In genomic region chr6:6955395-6955763, GRCm38 (mm10) we compare ENCODE assay signal across 8 mouse cellular contexts. TPM values are rescaled to one million over a fixed set of nuclear protein-coding genes. Genes with fewer than 3 reads are reported as not detected.
DNase-seq lines count a peak whose midpoint lies in the region; ATAC-seq lines count a peak whose summit lies in the region.

No protein-coding gene starts in this region.

- ATAC-seq in kidney, embryonic 14.5 days (ENCODE audit: low FRiP score, low TSS enrichment), result peak; percentile 25; the same call in 1 of the 2 replicates
- ATAC-seq in hindbrain, embryonic 13.5 days (ENCODE audit: low FRiP score), result peak; percentile 52
- peak; percentile 53 for ATAC-seq in midbrain, embryonic 11.5 days (ENCODE audit: low FRiP score)

- peak overlapping the region; percentile 63 for H3K4me3 ChIP-seq in kidney, embryonic 14.5 days (ENCODE audit: low read length)
- H3K4me3 ChIP-seq in brown adipose tissue, adult 24 weeks (ENCODE audit: insufficient read depth, low read depth, low read length), result peak overlapping the region; percentile 91
- peak overlapping the region; percentile 69 for H3K4me3 ChIP-seq in hindbrain, embryonic 13.5 days
- peak overlapping the region; percentile 67 for H3K4me3 ChIP-seq in midbrain, embryonic 11.5 days (ENCODE audit: low read depth, low read length)

- WGBS in kidney, embryonic 14.5 days, result 43% methylated on average over 6 of the region's 6 CpGs
- WGBS in hindbrain, embryonic 13.5 days, result 39% methylated on average over 6 of the region's 6 CpGs
- WGBS in midbrain, embryonic 11.5 days, result 47% methylated on average over 6 of the region's 6 CpGs

- no peaks in the 10 kb centered on the region for H3K9me3 ChIP-seq in kidney, embryonic 14.5 days (ENCODE audit: control insufficient read depth, low read length)
- H3K9me3 ChIP-seq in hindbrain, embryonic 13.5 days, result no peaks in the 10 kb centered on the region
- no peaks in the 10 kb centered on the region for H3K9me3 ChIP-seq in midbrain, embryonic 11.5 days (ENCODE audit: control insufficient read depth, low read length)

- H3K4me2 ChIP-seq in kidney, embryonic 14.5 days (replicated peaks; ENCODE audit: low read depth, low read length), result peak overlapping the region; percentile 75
- H3K4me2 ChIP-seq in hindbrain, embryonic 13.5 days, result peak overlapping the region; percentile 58
- H3K4me2 ChIP-seq in midbrain, embryonic 11.5 days, result peak overlapping the region; percentile 53

- no peaks in the 10 kb centered on the region for H3K4me1 ChIP-seq in kidney, embryonic 14.5 days (ENCODE audit: control insufficient read depth, insufficient read depth, low read length)
- H3K4me1 ChIP-seq in brown adipose tissue, adult 24 weeks (ENCODE audit: control insufficient read depth, insufficient read depth, insufficient read length, low read length), result peaks cover 2% of the 10 kb centered on the region; the same call in 1 of the 2 replicates
- H3K4me1 ChIP-seq in hindbrain, embryonic 13.5 days (replicated peaks), result peaks cover 10% of the 10 kb centered on the region
- no peaks in the 10 kb centered on the region for H3K4me1 ChIP-seq in midbrain, embryonic 11.5 days (ENCODE audit: control insufficient read depth, insufficient read depth, low read length)

- no peak overlapping the region for H3K9ac ChIP-seq in kidney, embryonic 14.5 days (ENCODE audit: low read depth, low read length)
- no peak overlapping the region for H3K9ac ChIP-seq in hindbrain, embryonic 13.5 days
- peak overlapping the region; percentile 54; the same call in 1 of the 2 replicates for H3K9ac ChIP-seq in midbrain, embryonic 11.5 days (ENCODE audit: low read length)

- intact Hi-C loops in left cerebral cortex, postnatal 25 days (cut with DNase I), result loop anchor here (10.0 kb wide), 1 partner anchor 381 kb away; the partner anchor contains the start of gene Sem1

- no peaks in the 10 kb centered on the region for H3K36me3 ChIP-seq in kidney, embryonic 14.5 days (ENCODE audit: control insufficient read depth, insufficient read depth, low read length)
- no peaks in the 10 kb centered on the region for H3K36me3 ChIP-seq in hindbrain, embryonic 13.5 days
- H3K36me3 ChIP-seq in midbrain, embryonic 11.5 days (ENCODE audit: control insufficient read depth, insufficient read depth, low read length), result no peaks in the 10 kb centered on the region

- no peak for DNase-seq in kidney, adult 11 months
- no peak for DNase-seq in midbrain, embryonic 11.5 days (ENCODE audit: low spot score, missing footprints)
- no peak for DNase-seq in ovary, postnatal 10 days (ENCODE audit: low spot score)
- DNase-seq in left cerebral cortex, postnatal 25 days (ENCODE audit: low spot score in 2 of 2), result no peak
- no peak for DNase-seq in cerebellum, postnatal 36 days

- H3K27me3 ChIP-seq in kidney, embryonic 14.5 days (ENCODE audit: control insufficient read depth, insufficient read depth, low read length), result no peaks in the 10 kb centered on the region
- peaks cover 14% of the 10 kb centered on the region; the same call in 1 of the 2 replicates for H3K27me3 ChIP-seq in hindbrain, embryonic 13.5 days
- no peaks in the 10 kb centered on the region for H3K27me3 ChIP-seq in midbrain, embryonic 11.5 days (ENCODE audit: control insufficient read depth, insufficient read depth, low read length)

- H3K27ac ChIP-seq in kidney, embryonic 14.5 days (ENCODE audit: low read depth, low read length), result no peak overlapping the region; the same call in 1 of the 2 replicates
- peak overlapping the region; percentile 38; the same call in 1 of the 2 replicates for H3K27ac ChIP-seq in brown adipose tissue, adult 24 weeks (replicated peaks; ENCODE audit: low read depth, low read length)
- H3K27ac ChIP-seq in hindbrain, embryonic 13.5 days, result no peak overlapping the region
- no peak overlapping the region for H3K27ac ChIP-seq in midbrain, embryonic 11.5 days (ENCODE audit: low read depth, low read length)

RNA-seq across cellular contexts. Expression of gene Sdhaf3, which starts 0.4 kb away (rescaled TPM):
- 6.2 and 7.3 TPM in 2 replicates for polyA plus RNA-seq in kidney, embryonic 14.5 days (2014; fragmentation: Nextera tagmentation; extraction: Ambion mirVana)
- polyA plus RNA-seq in brown adipose tissue, adult 24 weeks (2012; ENCODE audit: insufficient read depth, insufficient read length, missing spikeins), result 9.9 and 12.8 TPM in 2 replicates
- 7.3 and 7.4 TPM in 2 replicates for polyA plus RNA-seq in hindbrain, embryonic 13.5 days (2015; fragmentation: Nextera tagmentation; extraction: Ambion mirVana)
- polyA plus RNA-seq in midbrain, embryonic 11.5 days (2014; fragmentation: Nextera tagmentation; extraction: Ambion mirVana), result 7.3 and 8.2 TPM in 2 replicates
- total RNA-seq in left cerebral cortex, postnatal 25 days (2021), result 1 to 10 TPM; 6.0 to 6.2 TPM
